Mouse (Mus musculus) v-Abl transformed pro-B cells (cell line): Measurements from ENCODE around the gene Hibadh.

Experiments
- in situ Hi-C, 2 experiments: fragments of 400-800 bp; cut with MboI; formaldehyde crosslinking; loops; one replicate each; pipeline ENCODE4 v1.15.1; 2025; ENCODE audit not compliant: unreplicated experiment in 2 of 2

Gene Hibadh

DNA sequence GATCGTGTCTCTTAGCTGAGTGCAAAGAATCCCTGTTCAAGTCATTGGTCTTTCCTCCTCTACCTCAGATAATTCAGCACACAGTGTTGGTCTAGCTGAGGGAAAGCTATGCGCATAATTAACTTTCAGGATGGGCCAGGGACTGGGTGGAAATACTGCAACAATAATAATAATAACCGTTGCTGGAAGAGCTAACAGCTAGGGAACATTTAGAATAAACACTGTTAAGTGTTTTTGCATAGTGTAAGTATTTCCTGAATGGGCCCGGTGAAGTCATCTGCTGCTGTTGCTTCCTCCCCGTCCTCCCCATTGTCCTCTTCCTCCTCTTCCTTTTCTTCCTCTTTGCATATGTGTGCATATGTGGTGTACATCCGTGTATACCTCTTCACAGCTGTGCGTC, 132.2 kb downstream of the Hibadh start:
- in situ Hi-C loops = no loop called here

DNA sequence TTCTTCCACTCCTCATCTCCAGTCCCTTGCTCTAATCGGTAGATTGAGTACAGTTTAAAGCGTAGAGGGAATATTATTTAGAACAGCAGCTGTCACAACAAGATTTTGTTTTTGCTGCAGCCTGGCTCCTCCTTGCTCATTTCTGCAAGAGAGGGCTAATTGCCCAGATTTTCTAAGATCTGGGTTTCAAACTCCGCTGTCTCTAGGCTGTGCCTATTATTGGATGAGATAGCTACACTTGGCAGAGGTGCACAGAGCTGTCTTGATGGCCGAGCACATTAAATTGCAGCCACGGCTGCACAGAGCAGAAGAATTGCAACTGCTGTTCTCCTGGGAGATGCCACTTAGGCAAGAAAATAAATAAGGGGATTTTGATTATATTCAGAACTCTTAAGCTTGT, 133.0 kb downstream of the Hibadh start:
- in situ Hi-C loops = no loop called here

DNA sequence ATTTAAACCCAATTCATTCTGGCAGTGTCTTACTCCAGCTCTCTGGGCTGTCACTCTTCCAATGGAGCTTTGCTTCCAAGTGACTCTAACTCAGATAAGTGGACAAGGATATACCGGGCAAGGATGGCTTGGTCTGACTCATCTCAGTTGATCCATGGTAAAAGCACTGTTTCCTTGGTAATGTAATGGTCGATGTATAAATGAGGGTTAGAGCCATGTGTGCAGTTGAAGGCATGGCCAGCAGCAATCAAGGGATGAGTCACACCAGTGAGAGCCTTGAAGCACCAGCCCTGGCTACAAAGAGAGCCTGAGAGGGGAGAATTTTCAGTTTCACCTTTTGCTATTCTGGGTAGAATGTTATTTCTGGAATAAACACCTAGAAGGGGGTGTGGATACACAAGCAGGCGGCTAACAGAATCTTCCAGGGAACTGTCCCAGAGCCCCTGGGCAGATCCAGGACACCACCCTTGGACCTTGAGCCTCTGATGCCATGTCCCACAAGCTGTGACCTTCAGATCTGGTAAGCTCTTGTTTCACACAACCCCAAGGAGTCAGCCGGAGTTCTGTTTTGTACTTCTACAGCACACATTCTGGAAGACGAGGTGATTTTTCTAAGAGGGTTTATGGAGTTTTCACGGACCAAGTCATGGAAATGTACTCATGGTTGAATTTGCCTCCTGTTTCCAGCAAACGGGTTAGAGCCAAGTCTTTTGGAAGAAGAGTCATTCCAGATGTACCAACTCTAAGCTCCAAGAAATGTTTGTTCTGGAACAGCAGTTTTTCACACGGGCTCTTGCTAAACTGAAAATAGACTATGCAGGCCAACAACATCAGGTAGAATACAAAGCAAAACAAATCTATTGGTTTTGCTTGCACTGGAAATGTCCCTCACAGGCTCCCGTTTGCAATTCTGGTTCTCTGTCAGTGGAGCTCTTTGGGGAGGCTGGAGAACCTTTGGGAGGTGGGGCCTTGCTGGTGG, 134.1 kb downstream of the Hibadh start:
- in situ Hi-C loops = no loop called here

DNA sequence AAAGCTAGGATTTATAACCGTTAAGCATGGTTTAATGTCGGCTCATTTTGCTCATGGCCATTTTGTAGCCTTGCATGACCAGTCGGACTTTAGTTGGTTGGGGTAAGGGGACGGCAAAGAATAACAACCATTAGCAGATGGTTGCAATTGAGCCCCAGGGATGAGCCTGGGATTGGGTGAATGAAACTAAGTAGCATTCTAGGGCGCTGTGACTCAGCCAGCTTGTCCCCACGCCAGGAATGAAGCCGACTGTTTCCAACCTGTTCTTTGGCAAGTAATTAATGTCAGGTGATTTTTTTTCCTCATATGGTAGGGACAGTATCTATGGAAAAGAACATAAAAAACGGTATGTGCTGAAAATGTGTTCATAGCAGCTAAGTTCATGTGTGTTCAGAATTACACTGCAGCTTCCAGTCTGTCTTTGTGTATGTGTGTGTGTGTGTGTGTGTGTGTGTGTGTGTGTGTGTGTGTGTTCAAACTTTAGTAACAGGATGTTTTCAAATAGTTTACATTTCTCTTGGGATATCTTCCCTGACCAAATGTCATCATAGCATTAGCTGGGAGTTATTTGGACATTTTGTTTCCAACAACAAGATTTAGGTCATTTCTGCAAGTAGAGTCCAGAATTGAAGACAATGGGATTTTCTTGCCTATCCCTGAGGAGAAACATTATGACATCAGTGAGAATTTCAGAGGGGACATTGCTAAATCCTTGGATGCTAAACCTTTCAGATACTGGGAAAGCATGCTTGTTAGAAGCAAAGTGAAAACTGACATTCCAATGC, 135.3 kb downstream of the Hibadh start:
- in situ Hi-C loops = no loop called here

DNA sequence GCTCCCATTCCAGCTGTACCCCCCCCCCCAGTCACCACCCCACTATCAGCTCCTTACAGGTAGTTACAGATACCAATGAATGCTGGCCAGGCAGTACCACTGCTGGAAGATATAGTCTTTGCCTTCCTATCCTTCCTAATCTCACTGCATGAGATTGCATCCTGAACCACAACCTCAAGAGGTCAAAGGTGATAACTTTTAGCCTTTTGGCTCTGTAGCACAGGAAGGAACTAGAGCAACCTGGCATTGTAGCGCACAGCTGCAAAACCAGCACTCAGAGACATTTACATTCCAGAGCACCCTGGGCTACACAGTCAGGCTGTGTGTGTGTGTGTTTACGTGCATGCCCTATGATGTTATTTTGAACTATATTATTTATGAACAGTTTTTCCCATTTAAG, 137.2 kb downstream of the Hibadh start:
- in situ Hi-C loops = no loop called here

DNA sequence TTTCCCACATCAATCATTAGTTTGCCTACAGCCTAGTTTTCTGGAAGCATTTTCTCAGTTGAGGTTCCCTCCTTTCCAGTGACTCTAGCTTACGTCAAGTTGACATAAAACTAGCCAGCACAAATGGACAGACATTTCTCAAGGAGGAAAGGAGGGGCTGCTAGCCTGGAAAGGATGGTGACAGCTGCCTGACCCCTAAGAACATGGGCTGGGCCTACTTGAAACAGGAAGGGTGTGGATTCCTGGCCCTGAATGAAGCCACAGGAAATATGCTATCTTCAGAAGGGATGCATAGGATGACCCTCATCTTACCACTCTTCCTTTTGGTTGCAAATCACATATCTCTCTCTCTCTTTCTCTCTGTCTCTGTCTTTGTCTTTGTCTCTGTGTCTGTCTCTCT, 138.7 kb downstream of the Hibadh start:
- in situ Hi-C loops = no loop called here
